Mouse (Mus musculus) ES-Bruce4 (cell line): ENCODE measurements around the gene Dclre1c.

Source experiments
- CTCF ChIP-seq: IDR thresholded peaks from one replicate; pipeline ENCODE4 v1.8.1; 2011; ENCODE audit warnings: low read depth, low read length
- POLR2A ChIP-seq: IDR thresholded peaks from one replicate; pipeline ENCODE4 v1.8.1; 2011; ENCODE audit warnings: low read length; ENCODE audit not compliant: insufficient read depth

- peak; percentile 80 for TF ChIP-seq CTCF
- TF ChIP-seq POLR2A: no peak
These were observed 9.7 kb upstream of the Dclre1c start for GRCm38 (mm10) chr2:3414241-3414640.
